Mouse (Mus musculus): ENCODE measurements around the gene Hdc.
"Not testable (repeated sequence)": the region's sequence is repeated elsewhere in the genome, so short reads cannot be mapped to it uniquely, and the experiment has no call there.

The Hdc gene

GRCm38 (mm10) chr2:126619249-126619704 is at the start of gene Hdc:
Gene Hdc (minus strand): TSS chr2:126619299.
- no peak for DNase-seq (ENCODE audit: low read depth)

GRCm38 (mm10) chr2:126668621-126669252 is 49.6 kb upstream of the Hdc start:
- no peak for DNase-seq (ENCODE audit: low read depth)

- DNase-seq (ENCODE audit: low read depth) = no peak
Observed at GRCm38 (mm10) chr2:126665984-126666383, 46.9 kb upstream of the Hdc start.

- no peak for DNase-seq (ENCODE audit: low read depth)
Observed at GRCm38 (mm10) chr2:126663481-126663880, 44.4 kb upstream of the Hdc start.

- no peak for DNase-seq (ENCODE audit: low read depth)
Observed at GRCm38 (mm10) chr2:126652929-126653328, 33.8 kb upstream of the Hdc start.

GRCm38 (mm10) chr2:126647762-126648161 is 28.7 kb upstream of the Hdc start:
- DNase-seq (ENCODE audit: low read depth) = no peak

GRCm38 (mm10) chr2:126646461-126646860 is 27.4 kb upstream of the Hdc start:
- no peak for DNase-seq (ENCODE audit: low read depth)

GRCm38 (mm10) chr2:126644768-126645167 is 25.7 kb upstream of the Hdc start:
- DNase-seq (ENCODE audit: low read depth) = no peak

- DNase-seq (ENCODE audit: low read depth) = no peak
Observed at GRCm38 (mm10) chr2:126640298-126640697, 21.2 kb upstream of the Hdc start.

GRCm38 (mm10) chr2:126635939-126636823 is 17.1 kb upstream of the Hdc start:
- DNase-seq (ENCODE audit: low read depth) = no peak

- DNase-seq (ENCODE audit: low read depth) = no peak
Observed at GRCm38 (mm10) chr2:126633165-126633564, 14.1 kb upstream of the Hdc start.

GRCm38 (mm10) chr2:126628455-126628995 is 9.4 kb upstream of the Hdc start:
- DNase-seq (ENCODE audit: low read depth) = no peak

- DNase-seq (ENCODE audit: low read depth) = no peak
Observed at GRCm38 (mm10) chr2:126623138-126623537, 4.0 kb upstream of the Hdc start.

- DNase-seq (ENCODE audit: low read depth) = no peak
Observed at GRCm38 (mm10) chr2:126622455-126622854, 3.4 kb upstream of the Hdc start.

- DNase-seq (ENCODE audit: low read depth) = no peak
Observed at GRCm38 (mm10) chr2:126618470-126619179, 474 bp downstream of the Hdc start.

- DNase-seq (ENCODE audit: low read depth) = no peak
Observed at GRCm38 (mm10) chr2:126615355-126615754, 3.7 kb downstream of the Hdc start.

- DNase-seq (ENCODE audit: low read depth) = not testable (repeated sequence)
Observed at GRCm38 (mm10) chr2:126609600-126609999, 9.5 kb downstream of the Hdc start.

- DNase-seq (ENCODE audit: low read depth) = no peak
Observed at GRCm38 (mm10) chr2:126607553-126608203, 11.4 kb downstream of the Hdc start.

GRCm38 (mm10) chr2:126606688-126607062 is 12.4 kb downstream of the Hdc start:
- DNase-seq (ENCODE audit: low read depth) = no peak

- no peak for DNase-seq (ENCODE audit: low read depth)
Observed at GRCm38 (mm10) chr2:126606061-126606687, 12.9 kb downstream of the Hdc start.

GRCm38 (mm10) chr2:126601918-126602600 is 17.0 kb downstream of the Hdc start:
- no peak for DNase-seq (ENCODE audit: low read depth)
